Mouse (Mus musculus) hindbrain, embryonic 13.5 days (tissue): ENCODE data around the gene She. TPM values are rescaled to one million over a fixed set of nuclear protein-coding genes. Genes with fewer than 3 reads are reported as not detected.
A peak's percentile ranks its signal among the peaks of the same experiment; 100 is the strongest.

ENCODE experiments used
- ATAC-seq: fragments of 200-750 bp; cut with Nextera tagmentation; 2 replicates; pipeline ENCODE4 v1.8.0; 2017; ENCODE audit warnings: moderate TSS enrichment; ENCODE audit not compliant: low FRiP score
- H3K27ac ChIP-seq: fragments of 300-500 bp; sonication (generic); 2 replicates; pipeline ENCODE4 v1.5.1; 2015; ENCODE audit warnings: inconsistent platforms, mild to moderate bottlenecking, moderate library complexity
- H3K27me3 ChIP-seq: fragments of 300-500 bp; sonication (generic); 2 replicates; pipeline ENCODE4 v1.6.1; 2015; ENCODE audit warnings: mild to moderate bottlenecking, inconsistent platforms
- H3K36me3 ChIP-seq: fragments of 300-500 bp; sonication (generic); 2 replicates; pipeline ENCODE4 v1.6.1; 2015; ENCODE audit warnings: mild to moderate bottlenecking, inconsistent platforms
- H3K4me1 ChIP-seq: fragments of 300-500 bp; sonication (generic); replicated peaks from 2 replicates; pipeline ENCODE4 v1.6.1; 2015; ENCODE audit warnings: inconsistent platforms
- H3K4me2 ChIP-seq: fragments of 300-500 bp; sonication (generic); 2 replicates; pipeline ENCODE4 v1.6.1; 2015; ENCODE audit warnings: inconsistent platforms, mild to moderate bottlenecking, moderate library complexity
- H3K4me3 ChIP-seq: fragments of 300-500 bp; sonication (generic); 2 replicates; pipeline ENCODE4 v1.5.1; 2015; ENCODE audit warnings: mild to moderate bottlenecking, inconsistent platforms
- H3K9ac ChIP-seq: fragments of 300-500 bp; sonication (generic); 2 replicates; pipeline ENCODE4 v1.6.1; 2015; ENCODE audit warnings: mild to moderate bottlenecking, inconsistent platforms
- H3K9me3 ChIP-seq: fragments of 300-500 bp; sonication (generic); 2 replicates; pipeline ENCODE4 v1.6.1; 2016; ENCODE audit warnings: inconsistent platforms
- WGBS: fragments of 180-500 bp; shearing (Covaris S2); methylation state at CpG from one replicate; pipeline ENCODE4 v1.1.7; 2015; 5-methylcytosine and 5-hydroxymethylcytosine counted together
- polyA plus RNA-seq: library from polyadenylated mRNA; unstranded; fragments of >200 nt; fragmentation: Nextera tagmentation; extraction: Ambion mirVana; gene quantifications from 2 replicates; pipeline ENCODE4 v1.2.1, GENCODE M21; 2015

She gene
- polyA plus RNA-seq, 1 experiment from 2014 or later, result 2.1 TPM

- 0 out of 2 replicates have a peak overlapping the region, but pooled peaks have one; percentile 48 for H3K27ac ChIP-seq
- 39% methylated on average over 3 of the region's 4 CpGs for WGBS
Measured at GRCm38 (mm10) chr3:89867651-89868050, 36.5 kb downstream of the She start.

GRCm38 (mm10) chr3:89868357-89868756 lies 37.2 kb downstream of the She start:
- H3K4me2 ChIP-seq, result no peak overlapping the region
- 0 out of 2 replicates have a peak overlapping the region, but pooled peaks have one; percentile 10 for H3K27ac ChIP-seq
- no peak for ATAC-seq

More at GRCm38 (mm10) chr3:89867651-89868050, 36.5 kb downstream of the She start:
- Histone ChIP-seq H3K4me1 (peaks cover 36% of the 10 kb centered on the region), H3K36me3 (no peaks in the 10 kb centered on the region), H3K9me3 (no peaks in the 10 kb centered on the region), H3K9ac (no peak overlapping the region), H3K4me2 (no peak overlapping the region), H3K4me3 (no peak overlapping the region), H3K27me3 (no peaks in the 10 kb centered on the region)
- ATAC-seq, result no peak

GRCm38 (mm10) chr3:89868956-89869355 lies 37.8 kb downstream of the She start:
- Histone ChIP-seq H3K9ac (no peak overlapping the region), H3K4me2 (no peak overlapping the region), H3K4me1 (peaks cover 36% of the 10 kb centered on the region), H3K27me3 (no peaks in the 10 kb centered on the region), H3K9me3 (no peaks in the 10 kb centered on the region), H3K36me3 (no peaks in the 10 kb centered on the region), H3K27ac (no peak overlapping the region), H3K4me3 (no peak overlapping the region)
- WGBS, result 66% methylated on average over 9 of the region's 9 CpGs
- no peak for ATAC-seq

More at GRCm38 (mm10) chr3:89868357-89868756, 37.2 kb downstream of the She start:
- H3K4me1 ChIP-seq, result peaks cover 36% of the 10 kb centered on the region
- no peaks in the 10 kb centered on the region for H3K27me3 ChIP-seq
- H3K4me3 ChIP-seq, result no peak overlapping the region
- no peak overlapping the region for H3K9ac ChIP-seq
- no peaks in the 10 kb centered on the region for H3K36me3 ChIP-seq
- 33% methylated on average over 7 of the region's 7 CpGs for WGBS
- H3K9me3 ChIP-seq, result no peaks in the 10 kb centered on the region

- H3K27me3 ChIP-seq, result no peaks in the 10 kb centered on the region
- ATAC-seq, result no peak
- H3K9ac ChIP-seq, result no peak overlapping the region
- H3K4me3 ChIP-seq, result no peak overlapping the region
- no peak overlapping the region for H3K27ac ChIP-seq
- no peak overlapping the region for H3K4me2 ChIP-seq
- no peaks in the 10 kb centered on the region for H3K36me3 ChIP-seq
- H3K9me3 ChIP-seq, result no peaks in the 10 kb centered on the region
- 62% methylated on average over 9 of the region's 9 CpGs for WGBS
- peaks cover 36% of the 10 kb centered on the region for H3K4me1 ChIP-seq
Measured at GRCm38 (mm10) chr3:89869556-89869955, 38.4 kb downstream of the She start.

DNA sequence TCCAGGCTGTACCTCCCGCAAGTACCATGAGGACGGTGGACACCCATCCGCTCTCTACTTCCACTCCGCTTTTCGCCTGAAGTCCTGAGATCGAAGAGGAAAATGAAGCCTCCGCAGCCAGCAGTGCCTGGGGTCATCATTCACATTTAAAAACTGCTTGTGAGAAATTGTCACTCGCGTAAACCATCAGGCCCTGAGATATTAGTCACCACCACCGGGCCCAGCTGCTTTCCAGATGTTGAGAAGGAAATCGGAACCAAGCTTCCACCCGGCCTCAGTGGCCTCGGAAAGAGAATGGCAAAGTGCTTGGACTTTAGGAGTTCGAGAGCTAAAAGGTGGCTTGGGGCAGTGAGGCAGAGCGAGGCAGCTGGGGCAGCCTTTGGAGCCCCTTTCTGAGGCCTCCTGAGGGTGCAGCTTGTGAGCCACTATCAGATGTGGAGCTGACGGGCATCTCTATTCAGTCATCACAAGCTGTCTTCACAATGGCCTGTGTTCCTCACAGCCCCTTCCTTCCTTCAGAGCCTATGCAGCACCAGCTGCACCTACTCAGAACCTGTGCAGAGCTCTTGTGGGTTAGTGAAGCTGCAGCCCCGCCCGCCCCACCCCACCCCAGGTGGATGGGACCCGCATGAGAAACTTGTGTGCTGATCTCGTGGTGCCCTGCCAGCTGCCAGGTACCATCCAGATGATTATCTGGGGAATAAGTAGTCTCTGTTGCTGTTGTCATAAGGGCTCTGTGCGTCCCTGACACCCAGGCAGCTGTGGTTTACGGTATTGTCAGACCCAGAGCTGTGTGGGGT lies 39.5 kb downstream of the She start:
- H3K36me3 ChIP-seq, result no peaks in the 10 kb centered on the region
- H3K27ac ChIP-seq, result no peak overlapping the region
- H3K4me2 ChIP-seq, result no peak overlapping the region
- ATAC-seq, result no peak
- H3K27me3 ChIP-seq, result no peaks in the 10 kb centered on the region
- H3K9ac ChIP-seq, result no peak overlapping the region
- H3K9me3 ChIP-seq, result no peaks in the 10 kb centered on the region
- peaks cover 27% of the 10 kb centered on the region; the same call in 1 of the 2 replicates for H3K4me1 ChIP-seq
- H3K4me3 ChIP-seq, result no peak overlapping the region
- WGBS, result 79% methylated on average over 22 of the region's 22 CpGs

DNA sequence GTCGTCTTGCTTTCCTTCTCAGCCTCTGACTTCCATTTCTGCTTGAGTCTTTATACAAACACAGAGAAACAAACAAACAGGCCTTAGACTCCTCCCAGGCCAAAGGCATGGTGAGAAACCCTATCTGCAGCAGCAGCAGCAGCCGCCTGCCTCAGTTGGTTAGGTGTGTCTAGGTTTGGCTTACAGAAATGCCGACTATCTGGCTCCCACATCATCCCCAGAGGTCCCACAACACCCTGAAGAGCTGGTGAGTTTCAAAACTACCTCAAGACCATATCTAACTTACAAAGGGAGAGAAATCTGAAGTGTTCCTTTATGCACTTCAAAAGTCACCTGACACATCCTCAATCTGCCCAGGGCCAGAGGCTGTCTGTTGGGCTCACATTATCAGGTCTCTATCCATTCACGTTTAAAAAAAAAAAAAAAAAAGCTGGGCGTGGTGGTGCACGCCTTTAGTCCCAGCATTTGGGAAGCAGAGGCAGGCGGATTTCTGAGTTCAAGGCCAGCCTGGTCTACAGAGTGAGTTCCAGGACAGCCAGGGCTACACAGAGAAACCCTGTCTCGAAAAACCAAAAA lies 40.3 kb downstream of the She start:
- WGBS, result 80% methylated on average over 8 of the region's 8 CpGs
- peaks cover 24% of the 10 kb centered on the region; the same call in 1 of the 2 replicates for H3K4me1 ChIP-seq
- H3K4me3 ChIP-seq, result no peak overlapping the region
- no peak overlapping the region for H3K9ac ChIP-seq
- no peak overlapping the region for H3K27ac ChIP-seq
- ATAC-seq, result no peak
- no peak overlapping the region for H3K4me2 ChIP-seq
- H3K36me3 ChIP-seq, result no peaks in the 10 kb centered on the region
- no peaks in the 10 kb centered on the region for H3K27me3 ChIP-seq
- no peaks in the 10 kb centered on the region for H3K9me3 ChIP-seq

- H3K36me3 ChIP-seq, result no peaks in the 10 kb centered on the region
- no peak overlapping the region for H3K4me3 ChIP-seq
- H3K4me1 ChIP-seq, result peaks cover 23% of the 10 kb centered on the region; the same call in 1 of the 2 replicates
- 95% methylated on average over 7 of the region's 7 CpGs for WGBS
- ATAC-seq, result no peak
- H3K4me2 ChIP-seq, result no peak overlapping the region
- H3K27ac ChIP-seq, result no peak overlapping the region
- H3K9ac ChIP-seq, result no peak overlapping the region
- H3K9me3 ChIP-seq, result no peaks in the 10 kb centered on the region
- no peaks in the 10 kb centered on the region for H3K27me3 ChIP-seq
Measured at GRCm38 (mm10) chr3:89872209-89872608, 41.0 kb downstream of the She start.

DNA sequence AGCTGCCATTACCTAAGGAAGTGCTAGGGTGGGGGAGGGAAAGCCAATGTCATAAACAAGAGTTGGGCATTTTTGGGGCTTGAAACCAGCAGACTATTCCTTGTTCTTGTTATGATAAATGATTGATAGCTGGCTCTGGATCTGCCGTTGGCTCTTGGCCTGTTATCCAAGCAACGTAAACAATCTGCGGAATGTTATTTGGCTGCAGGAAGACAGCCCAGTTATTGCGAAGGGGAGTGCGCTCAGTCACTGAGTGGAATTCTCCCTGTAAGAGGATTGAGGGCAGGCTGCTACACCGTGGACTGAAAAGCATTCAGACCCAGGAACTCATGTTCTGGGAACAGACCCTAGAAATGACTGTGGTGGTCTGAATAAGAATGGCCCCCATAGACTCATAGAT lies 41.5 kb downstream of the She start:
- H3K36me3 ChIP-seq, result no peaks in the 10 kb centered on the region
- 86% methylated on average over 6 of the region's 6 CpGs for WGBS
- no peak for ATAC-seq
- H3K4me1 ChIP-seq, result peaks cover 18% of the 10 kb centered on the region; the same call in 1 of the 2 replicates
- no peaks in the 10 kb centered on the region for H3K9me3 ChIP-seq
- no peak overlapping the region for H3K4me3 ChIP-seq
- no peak overlapping the region for H3K27ac ChIP-seq
- no peak overlapping the region for H3K4me2 ChIP-seq
- no peaks in the 10 kb centered on the region for H3K27me3 ChIP-seq
- no peak overlapping the region for H3K9ac ChIP-seq

- no peak overlapping the region for H3K27ac ChIP-seq
- H3K9ac ChIP-seq, result no peak overlapping the region
- 0 out of 2 replicates have a peak, but pooled peaks cover 9% of the 10 kb centered on the region for H3K4me1 ChIP-seq
- no peaks in the 10 kb centered on the region for H3K36me3 ChIP-seq
- H3K4me3 ChIP-seq, result no peak overlapping the region
- WGBS, result 94% methylated on average over 5 of the region's 5 CpGs
- no peak overlapping the region for H3K4me2 ChIP-seq
- H3K27me3 ChIP-seq, result no peaks in the 10 kb centered on the region
- ATAC-seq, result no peak
- H3K9me3 ChIP-seq, result no peaks in the 10 kb centered on the region
Measured at GRCm38 (mm10) chr3:89874076-89874475, 42.9 kb downstream of the She start.

GRCm38 (mm10) chr3:89875021-89875420 lies 43.9 kb downstream of the She start:
- 85% methylated on average over 9 of the region's 9 CpGs for WGBS
- H3K27ac ChIP-seq, result no peak overlapping the region
- no peak overlapping the region for H3K4me2 ChIP-seq
- no peak overlapping the region for H3K9ac ChIP-seq
- ATAC-seq, result no peak
- no peaks in the 10 kb centered on the region for H3K9me3 ChIP-seq
- no peaks in the 10 kb centered on the region for H3K36me3 ChIP-seq
- H3K4me1 ChIP-seq, result 0 out of 2 replicates have a peak, but pooled peaks cover 9% of the 10 kb centered on the region
- H3K4me3 ChIP-seq, result no peak overlapping the region
- no peaks in the 10 kb centered on the region for H3K27me3 ChIP-seq

- ATAC-seq, result no peak
- Histone ChIP-seq H3K9ac (no peak overlapping the region), H3K4me2 (no peak overlapping the region), H3K4me3 (no peak overlapping the region), H3K4me1 (0 out of 2 replicates have a peak, but pooled peaks cover 2% of the 10 kb centered on the region), H3K9me3 (no peaks in the 10 kb centered on the region), H3K27ac (no peak overlapping the region), H3K36me3 (no peaks in the 10 kb centered on the region), H3K27me3 (no peaks in the 10 kb centered on the region)
- 86% methylated on average over 8 of the region's 8 CpGs for WGBS
Measured at GRCm38 (mm10) chr3:89875781-89876180, 44.6 kb downstream of the She start.

DNA sequence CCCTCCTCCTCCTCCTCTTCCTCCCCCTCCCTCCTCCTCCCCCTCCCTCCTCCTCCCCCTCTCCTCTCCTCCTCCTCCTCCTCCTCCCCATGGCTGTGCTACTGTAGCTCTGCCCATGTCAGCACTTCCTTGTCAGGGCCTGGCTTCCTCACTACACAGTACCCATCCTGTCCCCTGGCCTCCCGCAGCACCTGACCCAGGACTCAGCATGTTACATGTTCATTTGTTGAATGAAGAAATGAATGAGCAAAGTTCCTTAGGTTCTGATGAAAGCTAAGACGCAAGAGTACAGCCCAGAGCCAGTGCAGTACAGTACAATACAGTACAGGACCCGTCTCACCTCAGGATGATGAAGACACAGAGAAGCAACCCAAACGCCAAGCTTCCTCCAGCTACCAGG lies 45.3 kb downstream of the She start:
- H3K27me3 ChIP-seq, result no peaks in the 10 kb centered on the region
- H3K4me3 ChIP-seq, result no peak overlapping the region
- H3K9ac ChIP-seq, result no peak overlapping the region
- no peak overlapping the region for H3K4me2 ChIP-seq
- no peak overlapping the region for H3K27ac ChIP-seq
- no peak for ATAC-seq
- 76% methylated on average over 4 of the region's 4 CpGs for WGBS
- no peaks in the 10 kb centered on the region for H3K36me3 ChIP-seq
- H3K4me1 ChIP-seq, result no peaks in the 10 kb centered on the region
- H3K9me3 ChIP-seq, result no peaks in the 10 kb centered on the region
